Mouse (Mus musculus): ENCODE data around the gene Map2k3. TPM values are rescaled to one million over a fixed set of nuclear protein-coding genes. Genes with fewer than 3 reads are reported as not detected.

Map2k3 gene
- polyA plus RNA-seq, 1 experiment from 2014 or later = 22.5 TPM

DNA sequence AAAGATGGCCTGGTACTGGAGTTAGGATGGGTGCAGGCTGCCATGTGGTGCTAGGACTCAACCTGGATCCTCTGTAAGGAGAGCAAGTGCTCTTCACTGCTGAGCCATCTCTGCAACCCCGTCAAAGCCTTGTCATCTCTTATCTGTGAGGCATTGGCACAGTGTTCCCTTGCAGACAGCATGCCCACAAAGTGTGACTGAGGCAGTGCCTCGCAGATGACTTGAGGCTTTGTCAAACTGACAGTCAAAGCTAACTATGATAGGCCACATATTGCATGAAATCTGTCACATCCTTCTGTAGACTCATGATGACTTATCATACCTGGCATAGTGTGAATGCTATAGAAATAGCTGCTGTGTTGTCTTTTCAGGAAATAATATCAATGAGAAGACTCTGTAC is 11.8 kb upstream of the Map2k3 start:
- Histone ChIP-seq H3K27me3 (ENCODE audit: control insufficient read depth, insufficient read depth, low read length) (no peaks in the 10 kb centered on the region), H3K4me2 (ENCODE audit: low read depth, low read length) (no peak overlapping the region), H3K27ac (ENCODE audit: low read depth, low read length) (no peak overlapping the region), H3K9ac (replicated peaks; ENCODE audit: low read depth, low read length) (no peak overlapping the region), H3K36me3 (ENCODE audit: control insufficient read depth, insufficient read depth, low read length) (no peaks in the 10 kb centered on the region), H3K9me3 (ENCODE audit: control insufficient read depth, low read length) (no peaks in the 10 kb centered on the region), H3K4me3 (ENCODE audit: low read depth, low read length) (no peak overlapping the region), H3K4me1 (ENCODE audit: control insufficient read depth, insufficient read depth, low read length) (no peaks in the 10 kb centered on the region)
- ATAC-seq (ENCODE audit: low read depth) = no peak
- 79% methylated on average over 2 of the region's 2 CpGs for WGBS

DNA sequence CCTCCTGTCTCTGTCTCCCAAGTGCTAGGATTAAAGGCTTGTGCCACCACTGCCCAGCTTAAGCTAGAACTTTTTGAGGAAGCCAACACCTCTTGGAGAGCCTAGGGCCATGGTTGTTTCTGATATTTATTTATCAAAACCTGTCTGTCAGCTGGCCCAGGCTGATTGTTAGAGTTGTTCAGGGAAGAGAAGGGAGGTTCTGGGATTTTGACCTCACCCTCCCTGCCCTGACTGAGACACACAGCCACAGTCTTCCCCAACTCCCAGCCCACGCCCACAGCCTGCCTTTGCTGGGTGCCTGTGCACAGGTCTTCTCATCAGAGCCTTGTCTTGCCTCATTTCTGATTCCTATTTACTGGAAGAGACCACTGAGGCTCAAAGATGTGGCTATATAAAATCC is 9.6 kb upstream of the Map2k3 start:
- no peak for ATAC-seq (ENCODE audit: low read depth)
- Histone ChIP-seq H3K4me2 (ENCODE audit: low read depth, low read length) (no peak overlapping the region), H3K27me3 (ENCODE audit: control insufficient read depth, insufficient read depth, low read length) (no peaks in the 10 kb centered on the region), H3K9ac (replicated peaks; ENCODE audit: low read depth, low read length) (no peak overlapping the region), H3K27ac (ENCODE audit: low read depth, low read length) (no peak overlapping the region), H3K9me3 (ENCODE audit: control insufficient read depth, low read length) (no peaks in the 10 kb centered on the region), H3K4me1 (ENCODE audit: control insufficient read depth, insufficient read depth, low read length) (no peaks in the 10 kb centered on the region), H3K36me3 (ENCODE audit: control insufficient read depth, insufficient read depth, low read length) (no peaks in the 10 kb centered on the region), H3K4me3 (ENCODE audit: low read depth, low read length) (no peak overlapping the region)
- WGBS = 78% methylated on average over 1 of the region's 1 CpGs

DNA sequence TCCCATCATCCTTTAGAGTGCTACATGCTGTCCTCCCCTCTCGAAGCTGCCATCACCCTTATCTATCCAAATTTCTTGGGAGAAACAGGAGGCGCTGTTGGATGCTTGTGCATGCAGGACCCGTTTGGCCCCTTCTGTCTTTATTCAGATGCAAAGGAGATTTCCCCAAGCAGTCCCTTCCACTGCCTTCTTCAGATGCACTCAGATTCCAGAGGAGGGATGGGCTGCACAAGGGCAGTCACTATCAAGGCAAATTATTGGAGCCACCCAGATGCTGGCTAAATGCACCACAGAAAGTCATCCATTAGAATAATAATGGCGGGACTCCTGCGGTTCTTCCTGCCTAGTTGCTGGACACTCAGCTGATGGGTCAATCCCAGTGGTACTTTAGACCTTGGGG is 8.9 kb upstream of the Map2k3 start:
- Histone ChIP-seq H3K4me1 (ENCODE audit: control insufficient read depth, insufficient read depth, low read length) (no peaks in the 10 kb centered on the region), H3K4me2 (ENCODE audit: low read depth, low read length) (no peak overlapping the region), H3K9ac (replicated peaks; ENCODE audit: low read depth, low read length) (no peak overlapping the region), H3K4me3 (ENCODE audit: low read depth, low read length) (no peak overlapping the region), H3K27ac (ENCODE audit: low read depth, low read length) (no peak overlapping the region), H3K9me3 (ENCODE audit: control insufficient read depth, low read length) (no peaks in the 10 kb centered on the region), H3K27me3 (ENCODE audit: control insufficient read depth, insufficient read depth, low read length) (no peaks in the 10 kb centered on the region), H3K36me3 (ENCODE audit: control insufficient read depth, insufficient read depth, low read length) (no peaks in the 10 kb centered on the region)
- no peak for ATAC-seq (ENCODE audit: low read depth)
- 73% methylated on average over 5 of the region's 5 CpGs for WGBS

DNA sequence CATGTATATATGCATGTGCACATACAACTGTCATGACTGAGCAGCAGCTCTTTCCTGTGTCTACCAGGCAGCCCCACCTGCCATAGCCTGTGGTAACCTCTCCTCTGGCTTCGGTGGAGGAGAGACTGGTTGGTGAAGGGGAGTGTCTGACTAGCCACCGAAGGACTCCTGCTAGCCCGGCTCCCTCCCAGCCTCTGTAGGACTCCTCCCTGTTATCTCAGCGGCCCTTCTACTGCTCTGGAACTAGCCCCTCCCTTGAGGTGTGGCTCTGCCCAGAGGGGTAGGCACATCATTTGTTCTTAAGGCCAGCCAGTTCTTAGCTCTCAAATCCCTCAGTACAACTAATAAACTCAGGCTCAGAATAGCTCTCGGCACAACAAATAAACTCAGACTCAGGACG is 7.3 kb upstream of the Map2k3 start:
- Histone ChIP-seq H3K9me3 (ENCODE audit: control insufficient read depth, low read length) (no peaks in the 10 kb centered on the region), H3K4me2 (ENCODE audit: low read depth, low read length) (no peak overlapping the region), H3K27me3 (ENCODE audit: control insufficient read depth, insufficient read depth, low read length) (no peaks in the 10 kb centered on the region), H3K4me1 (ENCODE audit: control insufficient read depth, insufficient read depth, low read length) (no peaks in the 10 kb centered on the region), H3K27ac (ENCODE audit: low read depth, low read length) (no peak overlapping the region), H3K4me3 (ENCODE audit: low read depth, low read length) (no peak overlapping the region), H3K36me3 (ENCODE audit: control insufficient read depth, insufficient read depth, low read length) (no peaks in the 10 kb centered on the region), H3K9ac (replicated peaks; ENCODE audit: low read depth, low read length) (no peak overlapping the region)
- ATAC-seq (ENCODE audit: low read depth) = no peak
- 43% methylated on average over 6 of the region's 6 CpGs for WGBS

DNA sequence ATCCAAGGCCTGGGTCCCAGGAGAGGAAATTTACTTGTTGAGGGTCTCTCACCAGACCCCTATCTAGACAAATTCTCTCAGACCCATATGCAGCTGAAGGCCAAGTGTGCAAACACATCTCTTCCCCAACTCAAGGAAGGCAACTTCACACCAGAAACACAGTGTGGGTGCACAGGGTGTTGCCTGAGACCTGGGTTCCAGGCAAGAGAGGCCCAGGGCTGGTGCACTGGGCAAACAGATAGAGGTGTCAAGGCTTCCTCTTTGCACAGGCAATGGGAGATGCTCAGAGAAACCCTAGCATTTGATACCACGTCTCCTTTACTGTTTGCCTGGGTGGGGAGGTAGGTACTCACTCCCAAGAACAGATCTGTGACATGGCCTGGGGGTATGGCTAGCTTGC is 6.9 kb upstream of the Map2k3 start:
- WGBS = 91% methylated on average over 1 of the region's 1 CpGs
- no peaks in the 10 kb centered on the region for H3K36me3 ChIP-seq (ENCODE audit: control insufficient read depth, insufficient read depth, low read length)
- H3K9me3 ChIP-seq (ENCODE audit: control insufficient read depth, low read length) = no peaks in the 10 kb centered on the region
- H3K27me3 ChIP-seq (ENCODE audit: control insufficient read depth, insufficient read depth, low read length) = no peaks in the 10 kb centered on the region
- no peak overlapping the region for H3K4me3 ChIP-seq (ENCODE audit: low read depth, low read length)
- no peak overlapping the region for H3K27ac ChIP-seq (ENCODE audit: low read depth, low read length)
- no peaks in the 10 kb centered on the region for H3K4me1 ChIP-seq (ENCODE audit: control insufficient read depth, insufficient read depth, low read length)
- H3K4me2 ChIP-seq (ENCODE audit: low read depth, low read length) = no peak overlapping the region
- H3K9ac ChIP-seq (replicated peaks; ENCODE audit: low read depth, low read length) = no peak overlapping the region
- no peak for ATAC-seq (ENCODE audit: low read depth)

DNA sequence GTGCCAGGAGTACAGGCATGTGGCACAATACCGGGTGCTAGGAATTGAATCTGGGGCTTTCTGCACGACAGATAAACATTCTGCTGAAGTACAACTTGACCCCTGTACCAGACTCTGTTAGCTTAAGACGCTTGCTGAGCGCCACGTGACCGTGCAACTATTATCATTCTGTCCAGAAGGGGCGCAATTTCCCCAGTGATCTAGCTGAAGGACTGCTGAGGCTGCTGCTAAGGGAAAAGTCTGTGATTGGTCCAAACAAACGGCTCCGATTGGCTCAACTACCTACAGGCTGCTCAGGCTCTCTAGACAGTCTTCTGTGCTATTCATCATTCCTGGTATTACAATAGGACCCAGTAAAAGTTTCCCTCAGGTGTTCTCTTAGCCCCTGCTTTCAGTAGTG is 4.6 kb upstream of the Map2k3 start:
- Histone ChIP-seq H3K4me3 (ENCODE audit: low read depth, low read length) (peak overlapping the region; percentile 3; the same call in 1 of the 2 replicates), H3K9me3 (ENCODE audit: control insufficient read depth, low read length) (no peaks in the 10 kb centered on the region), H3K9ac (replicated peaks; ENCODE audit: low read depth, low read length) (no peak overlapping the region), H3K4me2 (ENCODE audit: low read depth, low read length) (peak overlapping the region; percentile 31), H3K27ac (ENCODE audit: low read depth, low read length) (no peak overlapping the region), H3K4me1 (ENCODE audit: control insufficient read depth, insufficient read depth, low read length) (0 out of 2 replicates have a peak, but pooled peaks cover 4% of the 10 kb centered on the region), H3K27me3 (ENCODE audit: control insufficient read depth, insufficient read depth, low read length) (no peaks in the 10 kb centered on the region), H3K36me3 (ENCODE audit: control insufficient read depth, insufficient read depth, low read length) (no peaks in the 10 kb centered on the region)
- under 1% methylated on average over 9 of the region's 9 CpGs for WGBS
- peak; percentile 86 for ATAC-seq (ENCODE audit: low read depth)

DNA sequence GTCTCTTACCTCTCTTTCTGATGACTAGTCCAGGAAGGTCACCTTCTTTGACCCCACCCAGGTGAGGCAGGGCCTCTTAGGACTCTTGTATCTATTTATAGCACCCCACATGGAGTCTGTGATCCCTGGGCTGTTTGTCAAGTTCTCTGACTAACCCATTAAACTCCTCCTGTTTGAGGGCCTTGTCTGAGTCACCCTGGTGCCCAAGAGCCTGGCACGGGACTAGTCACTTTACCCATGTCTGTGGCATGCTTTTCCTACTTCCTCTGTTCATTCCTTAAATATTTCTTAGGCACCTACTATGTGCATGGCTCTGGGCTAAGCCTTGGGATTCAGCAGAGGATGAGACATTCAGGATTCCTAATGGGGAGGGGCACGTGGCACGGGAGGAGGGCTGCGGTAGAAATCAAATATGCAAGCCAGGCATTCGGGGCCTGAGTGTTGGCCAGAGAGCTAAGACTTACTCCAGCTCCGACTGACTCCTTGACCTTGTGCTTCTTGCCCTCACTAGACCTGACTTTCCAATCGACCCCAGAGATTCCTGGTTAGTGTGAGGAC is 1.0 kb upstream of the Map2k3 start:
- H3K9me3 ChIP-seq (ENCODE audit: control insufficient read depth, low read length) = no peaks in the 10 kb centered on the region
- H3K36me3 ChIP-seq (ENCODE audit: control insufficient read depth, insufficient read depth, low read length) = no peaks in the 10 kb centered on the region
- peaks cover 18% of the 10 kb centered on the region for H3K4me1 ChIP-seq (ENCODE audit: control insufficient read depth, insufficient read depth, low read length)
- 26% methylated on average over 7 of the region's 7 CpGs for WGBS
- peak overlapping the region; percentile 69 for H3K4me2 ChIP-seq (ENCODE audit: low read depth, low read length)
- peak overlapping the region; percentile 80 for H3K4me3 ChIP-seq (ENCODE audit: low read depth, low read length)
- 0 out of 2 replicates have a peak overlapping the region, but pooled peaks have one; percentile 63 for H3K9ac ChIP-seq (replicated peaks; ENCODE audit: low read depth, low read length)
- no peak for ATAC-seq (ENCODE audit: low read depth)
- no peaks in the 10 kb centered on the region for H3K27me3 ChIP-seq (ENCODE audit: control insufficient read depth, insufficient read depth, low read length)
- no peak overlapping the region for H3K27ac ChIP-seq (ENCODE audit: low read depth, low read length)

DNA sequence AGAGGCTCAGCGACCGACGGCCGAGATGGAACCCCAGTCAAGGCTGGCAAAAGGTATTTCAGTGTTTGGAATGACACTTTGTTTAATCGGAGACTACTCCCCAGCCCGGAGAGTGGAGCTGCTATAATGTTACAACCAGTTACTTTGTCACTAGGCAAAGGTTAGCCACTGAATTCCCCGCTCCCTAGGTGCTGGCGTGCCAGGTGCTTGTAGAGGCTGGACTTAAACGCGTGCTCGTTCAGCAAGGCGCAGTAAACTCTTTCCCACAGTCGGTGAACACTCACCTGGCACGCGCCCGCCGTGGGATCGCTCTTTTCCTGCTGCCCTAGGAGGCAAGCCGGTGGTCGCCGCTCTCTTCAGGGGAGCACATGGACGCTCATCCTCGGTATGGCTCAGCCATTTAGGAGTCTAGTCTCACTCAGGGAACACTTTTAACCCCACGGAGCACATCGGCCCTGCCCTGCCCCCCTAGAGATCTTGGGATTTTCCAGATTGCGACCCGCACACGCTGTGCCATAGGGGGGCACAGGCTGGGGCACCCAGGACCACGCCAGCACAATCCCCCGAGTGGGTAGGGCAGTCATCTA is 458 bp upstream of the Map2k3 start:
- Histone ChIP-seq H3K4me3 (ENCODE audit: low read depth, low read length) (peak overlapping the region; percentile 80), H3K4me1 (ENCODE audit: control insufficient read depth, insufficient read depth, low read length) (peaks cover 18% of the 10 kb centered on the region), H3K9ac (replicated peaks; ENCODE audit: low read depth, low read length) (peak overlapping the region; percentile 63), H3K4me2 (ENCODE audit: low read depth, low read length) (peak overlapping the region; percentile 69), H3K9me3 (ENCODE audit: control insufficient read depth, low read length) (no peaks in the 10 kb centered on the region), H3K27me3 (ENCODE audit: control insufficient read depth, insufficient read depth, low read length) (no peaks in the 10 kb centered on the region), H3K36me3 (ENCODE audit: control insufficient read depth, insufficient read depth, low read length) (no peaks in the 10 kb centered on the region), H3K27ac (ENCODE audit: low read depth, low read length) (no peak overlapping the region; the same call in 1 of the 2 replicates)
- ATAC-seq (ENCODE audit: low read depth) = peak; percentile 55
- 4% methylated on average over 30 of the region's 30 CpGs for whole genome bisulfite sequencing

DNA sequence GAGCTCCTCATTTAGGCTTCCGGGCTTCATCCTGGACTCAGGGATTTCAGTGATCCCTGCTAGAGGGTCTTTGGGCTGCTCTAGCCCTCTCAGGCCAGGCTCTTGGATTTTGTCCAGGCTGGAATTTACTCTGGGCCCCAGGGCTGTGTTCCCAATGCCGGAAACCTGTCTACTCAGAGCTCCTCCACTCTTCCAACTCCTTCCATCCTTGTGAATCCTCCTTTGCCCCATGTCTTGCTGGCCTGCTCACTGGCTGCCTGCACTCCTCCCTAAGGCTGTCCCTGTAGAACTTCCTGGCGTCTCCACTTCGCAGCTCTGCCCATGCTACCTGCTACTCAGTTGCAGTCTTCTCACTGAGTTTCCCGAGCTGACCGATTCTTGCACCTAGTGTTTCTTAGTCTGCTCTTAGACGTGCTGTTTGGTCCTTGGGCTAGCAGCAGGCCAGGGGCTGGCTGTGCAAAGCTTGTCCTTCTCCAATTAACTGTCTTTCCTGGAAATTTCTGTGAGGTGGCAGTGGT is 729 bp downstream of the Map2k3 start:
- 7% methylated on average over 7 of the region's 7 CpGs for WGBS
- Histone ChIP-seq H3K4me1 (ENCODE audit: control insufficient read depth, insufficient read depth, low read length) (peaks cover 18% of the 10 kb centered on the region), H3K4me3 (ENCODE audit: low read depth, low read length) (peak overlapping the region; percentile 80), H3K27ac (ENCODE audit: low read depth, low read length) (0 out of 2 replicates have a peak overlapping the region, but pooled peaks have one; percentile 34), H3K27me3 (ENCODE audit: control insufficient read depth, insufficient read depth, low read length) (no peaks in the 10 kb centered on the region), H3K36me3 (ENCODE audit: control insufficient read depth, insufficient read depth, low read length) (no peaks in the 10 kb centered on the region), H3K9ac (replicated peaks; ENCODE audit: low read depth, low read length) (peak overlapping the region; percentile 63), H3K9me3 (ENCODE audit: control insufficient read depth, low read length) (no peaks in the 10 kb centered on the region), H3K4me2 (ENCODE audit: low read depth, low read length) (peak overlapping the region; percentile 69)
- ATAC-seq (ENCODE audit: low read depth) = no peak

Data from neural tube, embryonic 14.5 days (tissue).